In the genomic region with DNA sequence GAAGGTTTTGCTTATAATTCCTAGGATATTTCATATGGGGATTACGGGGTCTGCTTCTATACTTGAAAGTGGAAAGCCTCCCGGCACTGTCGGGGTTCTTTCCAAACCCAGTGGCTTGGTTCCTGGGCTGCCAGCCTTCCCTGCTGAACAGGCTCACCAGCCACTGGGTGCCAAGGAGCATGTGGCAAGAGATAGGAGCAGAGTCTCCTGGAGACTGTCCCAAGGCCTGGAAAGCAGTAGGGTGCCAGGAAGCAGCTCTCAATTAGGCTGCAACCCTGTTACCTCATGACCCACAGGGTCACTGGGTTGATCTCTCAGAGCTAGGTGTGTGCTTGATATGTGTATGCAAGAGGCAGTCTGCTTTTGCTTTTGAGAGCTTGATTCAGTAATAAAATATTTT, we compare ENCODE assay signal across 10 mouse cellular contexts. TPM values are rescaled to one million over a fixed set of nuclear protein-coding genes. Genes with fewer than 3 reads are reported as not detected.
DNase-seq lines count a peak whose midpoint lies in the region; ATAC-seq and TF ChIP-seq lines count a peak whose summit lies in the region.
"Had no signal": no experiment of that assay in that cellular context is flagged by ENCODE, and none has a peak within 500 bp of the region (broad histone marks: within the 10 kb centered on the region; RNA-seq: fewer than 3 reads in every experiment).

No protein-coding gene starts in this region.

- TF ChIP-seq CTCF in kidney, adult 2 months (conservative IDR thresholded peaks at IDR 0.05; ENCODE audit: insufficient read depth, insufficient read length, low read depth, low read length) = no peak

- H3K9me3 ChIP-seq in kidney, embryonic 16.5 days (ENCODE audit: low read length) = no peaks in the 10 kb centered on the region
- H3K9me3 ChIP-seq: embryonic facial prominence, embryonic 12.5 days had no signal

- H3K9ac ChIP-seq in kidney, embryonic 16.5 days (replicated peaks; ENCODE audit: low read length) = no peak overlapping the region
- H3K9ac ChIP-seq: embryonic facial prominence, embryonic 12.5 days had no signal

- no peak overlapping the region for H3K27ac ChIP-seq in kidney, adult 2 months (ENCODE audit: insufficient read depth, low read depth, low read length)
- no peak overlapping the region for H3K27ac ChIP-seq in kidney, embryonic 16.5 days (ENCODE audit: low read length)

- no peaks in the 10 kb centered on the region; the same call in 1 of the 2 replicates for H3K4me1 ChIP-seq in kidney, adult 2 months (ENCODE audit: control insufficient read depth, insufficient read depth, low read length)
- peaks cover 14% of the 10 kb centered on the region for H3K4me1 ChIP-seq in kidney, embryonic 16.5 days (ENCODE audit: insufficient read depth, low read length)

- no peak overlapping the region for H3K4me2 ChIP-seq in kidney, embryonic 16.5 days (replicated peaks; ENCODE audit: low read depth, low read length)
- H3K4me2 ChIP-seq: embryonic facial prominence, embryonic 12.5 days had no signal

- no peaks in the 10 kb centered on the region for H3K36me3 ChIP-seq in kidney, adult 2 months (ENCODE audit: control insufficient read depth, insufficient read depth, low read length)
- H3K36me3 ChIP-seq in kidney, embryonic 16.5 days (ENCODE audit: insufficient read depth, low read length) = no peaks in the 10 kb centered on the region
- H3K36me3 ChIP-seq: embryonic facial prominence, embryonic 12.5 days had no signal

- TF ChIP-seq POLR2A in kidney, adult 2 months (IDR thresholded peaks at IDR 0.05; ENCODE audit: low read depth, low read length) = no peak

- H3K4me3 ChIP-seq in kidney, adult 2 months (ENCODE audit: insufficient read depth, low read depth, low read length) = no peak overlapping the region
- no peak overlapping the region for H3K4me3 ChIP-seq in kidney, embryonic 16.5 days (ENCODE audit: low read length)
- H3K4me3 ChIP-seq: embryonic facial prominence, embryonic 12.5 days had no signal

- DNase-seq in cerebellum, postnatal 10 days = peak; percentile 52 to 61
- peak; percentile 16 for DNase-seq in kidney, adult 2 months
- DNase-seq in adrenal gland, adult 2 months = peak; percentile 88
- DNase-seq in gastrocnemius, adult 8-10 months (ENCODE audit: low spot score in 2 of 2) = peak; percentile 60 to 74
- DNase-seq in right cerebral cortex, adult 2 months (ENCODE audit: low spot score in 2 of 2) = no peak
- no peak for DNase-seq in B cell, adult 2 months
- DNase-seq: left cerebral cortex, postnatal 4 days had no signal

- H3K27me3 ChIP-seq in kidney, adult 2 months (replicated peaks; ENCODE audit: control insufficient read depth, insufficient read depth, low read length) = no peaks in the 10 kb centered on the region
- H3K27me3 ChIP-seq in kidney, embryonic 16.5 days (ENCODE audit: insufficient read depth, low read length) = no peaks in the 10 kb centered on the region

- WGBS in kidney, adult 2 months = 96% methylated on average over 3 of the region's 3 CpGs
- whole genome bisulfite sequencing in kidney, embryonic 16.5 days = 97% methylated on average over 3 of the region's 3 CpGs

- no peak for ATAC-seq in cerebellum, adult (ENCODE audit: insufficient number of reproducible peaks, low FRiP score, low TSS enrichment)
- ATAC-seq in kidney, embryonic 16.5 days (ENCODE audit: low FRiP score, low TSS enrichment) = no peak

RNA-seq across cellular contexts. Expression of gene Spop, which starts 1.3 kb away (rescaled TPM):
- polyA plus RNA-seq in kidney, adult 2 months (2012; rRNA removed) = 43.0 and 66.4 TPM in 2 replicates
- 141 and 155 TPM in 2 replicates for polyA plus RNA-seq in kidney, embryonic 16.5 days (2015; fragmentation: Nextera tagmentation; extraction: Ambion mirVana)
- total RNA-seq in adrenal gland, adult 2 months (2021) = 100 to 1,000 TPM; 105 to 187 TPM
- 39.1 and 45.3 TPM in 2 replicates for polyA plus RNA-seq in adrenal gland, adult 2 months (2012; rRNA removed)
- 100 to 1,000 TPM; 183 to 223 (median 204) TPM for total RNA-seq in gastrocnemius, adult 8-10 months (2022)

RNA-seq across cellular contexts. Expression of gene Slc35b1, which starts 28.1 kb away (rescaled TPM):
- polyA plus RNA-seq in kidney, adult 2 months (2012; rRNA removed) = 63.6 and 70.6 TPM in 2 replicates
- 99.2 and 102 TPM in 2 replicates for polyA plus RNA-seq in kidney, embryonic 16.5 days (2015; fragmentation: Nextera tagmentation; extraction: Ambion mirVana)
- 10 to 100 TPM; 61.1 to 76.8 TPM for total RNA-seq in adrenal gland, adult 2 months (2021)
- 52.8 and 60.4 TPM in 2 replicates for polyA plus RNA-seq in adrenal gland, adult 2 months (2012; rRNA removed)
- total RNA-seq in gastrocnemius, adult 8-10 months (2022) = 10 to 100 TPM; 49.1 to 55.1 (median 51.9) TPM

Comparison
In these comparisons a context has a peak if more than half of its experiments do, and no peak if none do; other contexts are left out.
1. DNase-seq: peak in cerebellum, postnatal 10 days (2 of 2), kidney, adult 2 months (single experiment), adrenal gland, adult 2 months (single experiment) and gastrocnemius, adult 8-10 months (2 of 2); none in right cerebral cortex, adult 2 months (0 of 2) and B cell, adult 2 months (0 of 2).